Mouse (Mus musculus): ENCODE data around the gene Vcpkmt.
"Not testable (repeated sequence)": the region's sequence is repeated elsewhere in the genome, so short reads cannot be mapped to it uniquely, and the experiment has no call there.

Gene Vcpkmt

DNA sequence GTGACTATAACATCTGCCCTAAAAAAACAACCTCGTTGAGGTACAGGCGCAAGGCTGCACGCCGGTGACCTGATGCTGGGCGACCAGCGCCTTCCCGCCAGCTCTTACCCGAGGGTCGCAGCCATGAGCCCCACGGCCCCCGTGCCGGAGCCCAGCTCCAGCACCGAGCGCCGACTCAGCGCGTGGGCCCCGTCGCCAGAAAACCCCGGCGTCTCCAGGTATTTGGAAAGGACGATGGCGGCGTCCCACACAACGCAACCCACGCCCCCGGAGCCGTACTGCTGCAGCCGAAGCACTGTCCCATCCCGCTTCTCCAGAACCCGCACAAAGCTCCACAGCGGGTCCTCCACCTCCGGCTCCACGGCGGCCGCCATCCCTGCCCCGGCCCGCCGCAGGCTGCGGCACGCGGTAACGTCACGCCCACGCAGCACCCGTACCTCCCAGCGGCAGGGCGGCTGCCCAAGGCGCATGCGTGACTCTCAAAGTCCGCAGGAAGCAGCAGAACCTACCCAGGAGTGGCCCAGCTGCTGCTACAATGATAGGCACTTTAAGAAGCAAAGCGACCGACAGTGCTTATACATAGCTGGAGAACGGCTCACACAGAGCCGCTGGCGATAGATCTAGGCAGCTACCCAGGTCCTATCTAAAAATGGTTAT lies at the start of gene Vcpkmt:
TSS of gene Vcpkmt (minus strand) at position 416 of the 657 bp plus-strand sequence.
- DNase-seq: peak; percentile 88 to 94

DNA sequence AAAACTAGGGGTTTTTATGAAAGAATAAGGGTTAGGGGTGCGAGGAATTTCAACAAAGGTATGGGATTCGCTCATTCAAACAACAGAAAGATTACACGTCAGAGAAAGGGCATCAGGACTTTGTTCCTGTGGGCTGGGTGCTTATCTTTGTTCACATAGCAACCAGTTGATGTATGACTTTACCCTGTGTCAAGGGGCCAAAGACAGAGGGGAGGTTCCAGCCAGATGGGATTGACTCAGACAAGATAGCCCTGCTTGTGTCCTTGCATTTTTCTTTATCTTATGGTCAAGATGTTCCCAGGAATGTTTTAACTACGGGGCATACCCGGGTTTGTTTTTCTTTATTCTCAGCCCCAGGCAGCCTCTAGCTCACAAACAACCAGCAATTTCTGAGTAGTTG lies 35.8 kb upstream of the Vcpkmt start:
- DNase-seq: not testable (repeated sequence)

DNA sequence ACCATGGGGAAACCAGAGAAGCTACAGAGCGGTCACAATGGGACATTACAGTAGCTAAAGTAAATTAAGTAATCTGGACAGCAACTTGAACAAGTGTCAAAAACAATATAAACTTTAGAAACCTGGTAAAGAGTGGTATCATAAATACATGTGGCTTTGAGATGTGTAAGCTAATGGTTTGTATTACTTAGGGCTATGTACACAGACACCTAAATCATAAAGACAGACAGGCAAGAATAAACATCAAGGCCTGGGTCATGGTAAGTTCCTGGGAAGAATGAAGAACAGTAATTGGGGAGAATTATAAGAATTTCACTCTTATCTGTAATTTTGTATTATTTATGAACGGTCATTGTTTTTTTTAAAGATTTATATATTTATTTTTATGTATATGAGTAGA lies 21.5 kb upstream of the Vcpkmt start:
- DNase-seq: no peak

DNA sequence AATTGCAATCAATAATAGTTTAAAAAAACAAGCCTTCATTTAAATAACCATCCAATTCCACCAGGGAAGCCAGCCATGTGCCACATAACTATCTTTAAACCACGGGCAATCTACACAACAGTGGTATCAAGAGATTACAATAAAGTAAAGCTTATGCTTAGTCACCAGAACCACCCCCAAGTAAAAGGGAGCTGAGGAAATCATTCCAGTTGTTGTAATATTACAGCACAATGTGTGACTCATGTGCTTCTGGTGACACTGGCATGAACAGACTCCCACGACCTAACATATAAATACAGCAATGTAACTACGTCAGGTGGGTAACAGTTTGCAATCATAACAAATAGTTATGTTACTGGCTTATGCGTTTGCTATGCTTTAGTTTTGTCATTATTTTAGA lies 14.6 kb upstream of the Vcpkmt start:
- no peak for DNase-seq

GRCm38 (mm10) chr12:69593130-69593529 lies 10.3 kb upstream of the Vcpkmt start:
- DNase-seq: no peak

GRCm38 (mm10) chr12:69583270-69583629 lies 422 bp upstream of the Vcpkmt start:
- no peak for DNase-seq

DNA sequence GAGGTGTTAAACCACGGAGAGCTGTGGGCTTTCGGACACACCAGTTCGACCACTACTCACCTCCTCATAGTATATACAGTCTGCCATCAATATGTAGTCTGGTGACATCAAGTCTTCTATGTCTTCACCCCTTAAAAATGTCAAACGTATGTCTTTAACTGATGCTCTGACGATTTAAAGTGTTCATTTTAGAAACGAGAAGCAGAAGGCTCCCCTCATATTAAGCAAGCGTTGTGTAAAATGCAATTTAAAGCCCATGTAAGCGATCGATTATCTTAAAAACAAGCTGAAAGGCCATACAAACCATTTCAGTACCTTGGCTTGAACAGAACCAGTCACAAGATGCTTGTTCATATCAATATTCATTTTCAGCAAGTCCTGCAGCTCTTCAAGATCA lies 614 bp downstream of the Vcpkmt start:
- DNase-seq: no peak

DNA sequence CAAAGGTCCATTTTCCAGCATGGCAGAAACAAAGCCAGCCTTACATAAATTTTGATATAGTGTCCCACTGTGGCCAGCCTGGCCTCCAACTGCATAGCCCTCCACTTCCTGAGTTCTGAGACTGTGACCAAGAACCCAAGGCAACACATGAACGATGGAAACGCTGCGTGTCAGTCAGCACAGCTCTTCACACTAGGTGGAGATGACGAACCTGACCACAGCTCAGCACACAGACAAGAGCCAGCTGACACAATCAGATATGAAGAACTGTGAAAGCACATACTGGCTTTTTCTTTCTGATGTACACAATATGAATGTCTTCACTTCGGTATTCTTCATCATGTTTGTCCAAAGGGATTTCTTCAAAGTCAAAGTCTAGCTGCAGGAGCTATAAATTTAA lies 3.2 kb downstream of the Vcpkmt start:
- DNase-seq: no peak

- peak in 1 of 2 experiments; percentile 64 for DNase-seq
Observed at GRCm38 (mm10) chr12:69576120-69576627, 6.7 kb downstream of the Vcpkmt start.

DNA sequence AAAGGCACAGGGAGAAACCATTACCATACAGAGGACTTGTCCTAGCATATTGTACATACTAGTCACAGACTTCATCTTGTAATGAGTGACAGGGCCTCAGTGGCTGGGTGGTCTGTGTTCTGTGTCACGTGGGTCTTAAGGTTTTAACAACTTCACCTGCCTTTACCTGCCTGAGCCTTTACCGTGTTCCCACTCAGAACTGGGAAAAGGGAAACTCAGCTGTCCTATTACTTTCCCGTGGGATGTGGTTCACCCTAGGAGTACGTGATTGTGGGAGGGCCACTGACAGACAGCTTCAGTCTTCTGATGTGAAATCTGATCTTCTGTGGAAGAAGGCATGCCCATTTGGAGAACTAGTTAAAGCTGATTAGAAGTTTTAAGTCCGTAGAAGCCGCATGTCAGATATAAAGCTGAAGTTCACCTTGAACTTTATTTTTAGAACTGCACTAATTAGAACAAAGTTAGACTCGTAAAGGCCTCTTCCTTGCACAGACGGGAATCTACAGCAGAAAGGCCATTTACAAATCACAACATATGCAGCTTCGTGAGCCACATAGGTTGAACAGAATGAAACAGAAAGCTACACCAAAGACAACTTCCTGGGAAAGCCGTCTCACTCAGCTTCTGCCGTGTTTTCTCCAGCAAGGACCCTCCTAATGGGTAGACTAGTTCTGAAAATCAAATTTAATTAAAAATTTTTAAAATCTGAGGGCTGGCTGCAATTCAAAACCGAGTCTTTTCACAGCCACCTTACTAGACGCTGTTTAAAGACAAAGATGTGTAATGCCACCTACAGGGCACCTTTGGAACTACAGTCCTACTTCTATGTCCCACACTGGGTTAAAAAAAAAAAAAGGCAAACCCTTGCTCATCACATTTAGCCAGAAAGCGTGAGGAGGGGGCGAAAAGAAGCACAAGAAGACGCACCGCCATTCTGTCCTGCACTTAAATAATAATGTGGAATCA lies 8.6 kb downstream of the Vcpkmt start:
- peak; percentile 76 to 95 for DNase-seq

DNA sequence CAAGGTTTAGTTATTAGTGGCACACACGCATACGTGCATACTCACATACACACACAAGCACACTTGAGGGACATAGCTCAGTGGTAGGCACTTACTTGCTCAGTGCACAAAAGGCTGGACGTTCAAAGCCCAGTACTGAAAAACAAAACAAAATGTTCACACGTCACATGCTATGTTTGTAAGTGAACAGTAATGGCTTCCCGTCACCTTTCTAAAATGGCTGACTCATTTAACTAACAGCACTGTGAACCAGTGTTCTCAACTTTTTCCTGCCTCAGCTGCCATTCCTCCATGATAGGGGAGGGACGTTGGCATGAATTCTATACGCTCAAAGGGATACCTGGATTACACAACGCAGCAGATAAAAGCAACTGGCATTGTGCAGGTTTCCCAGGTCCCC lies 9.6 kb downstream of the Vcpkmt start:
- DNase-seq: no peak

- no peak for DNase-seq
Observed at GRCm38 (mm10) chr12:69569926-69570325, 12.9 kb downstream of the Vcpkmt start.

DNA sequence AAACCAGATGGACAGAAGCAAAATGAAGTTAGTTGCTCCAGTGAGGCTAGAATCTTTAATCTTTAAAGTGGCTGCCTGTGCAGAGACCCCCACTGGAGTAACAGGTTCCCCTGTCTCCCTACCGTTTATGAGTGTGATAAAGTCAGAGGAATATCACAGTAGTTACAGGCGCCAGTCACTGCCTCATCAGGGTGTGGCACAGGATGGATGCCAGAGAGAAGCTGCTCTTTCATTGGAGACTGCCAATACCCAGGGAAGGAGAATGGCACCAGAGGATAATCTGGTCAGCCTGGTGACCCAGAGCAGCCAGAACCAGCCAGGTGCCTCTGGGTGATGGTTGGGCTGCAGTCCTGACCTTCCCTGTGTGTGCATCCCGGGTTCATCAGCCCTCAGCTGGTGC lies 14.6 kb downstream of the Vcpkmt start:
- DNase-seq: no peak

DNA sequence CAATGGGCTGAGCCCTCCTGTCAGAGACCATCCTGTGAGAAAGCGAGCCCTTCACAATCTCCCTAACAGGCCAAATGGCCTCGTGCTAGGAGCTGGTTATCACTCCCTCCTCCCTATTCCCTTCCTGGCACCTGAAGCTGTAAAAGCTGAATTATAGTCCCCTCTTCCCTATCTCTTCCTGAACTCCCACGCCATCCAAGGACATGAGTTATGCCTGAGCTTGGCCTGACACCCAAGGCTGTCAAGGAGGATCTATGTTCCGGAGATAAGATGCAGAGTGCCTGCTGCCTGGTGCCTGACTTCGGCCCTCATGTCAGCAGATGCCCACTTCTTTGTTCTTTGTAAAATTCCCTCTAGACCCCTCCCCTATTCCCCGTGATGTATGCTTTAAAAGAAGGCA lies 21.8 kb downstream of the Vcpkmt start:
- peak in 1 of 2 experiments; percentile 10 for DNase-seq

GRCm38 (mm10) chr12:69556221-69556861 lies 26.5 kb downstream of the Vcpkmt start:
- DNase-seq: peak; percentile 29 to 73

DNA sequence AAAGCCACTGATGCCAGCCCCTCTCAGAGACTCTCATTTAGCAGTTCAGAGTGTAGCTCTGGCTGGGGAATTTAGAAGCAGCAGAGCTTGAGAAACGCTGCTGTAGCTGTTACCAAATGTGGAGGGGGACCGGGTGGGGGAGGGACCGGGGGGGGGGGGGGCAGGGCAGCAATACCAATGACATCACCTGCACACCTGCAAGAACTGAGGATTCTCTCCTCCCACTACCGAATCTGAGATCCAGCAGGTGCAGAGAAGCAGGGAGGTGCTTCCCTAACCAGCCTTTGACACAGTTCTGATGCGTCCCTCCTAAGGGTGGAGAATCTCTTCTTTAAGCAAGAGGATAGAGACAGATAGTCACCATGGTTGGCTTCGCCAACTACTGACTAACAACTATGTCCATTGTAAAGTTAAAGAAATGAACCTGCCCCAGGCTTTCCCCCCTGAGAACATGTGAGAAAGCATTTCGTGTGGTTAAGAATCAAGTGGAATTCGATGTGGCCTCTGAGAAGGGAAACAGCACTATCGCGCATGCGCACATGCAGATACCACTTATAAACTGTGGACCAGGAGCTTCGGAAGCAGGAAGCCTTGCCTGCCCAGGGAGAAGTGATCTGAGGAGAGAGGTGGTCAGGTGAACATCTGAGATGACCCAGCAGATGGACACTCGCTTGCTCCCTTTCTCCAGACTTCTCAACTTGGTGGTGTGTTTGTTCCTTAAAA lies 37.2 kb downstream of the Vcpkmt start:
- peak in 1 of 2 experiments; percentile 14 for DNase-seq

GRCm38 (mm10) chr12:69544994-69545393 lies 37.8 kb downstream of the Vcpkmt start:
- DNase-seq: peak in 1 of 2 experiments; percentile 22

DNA sequence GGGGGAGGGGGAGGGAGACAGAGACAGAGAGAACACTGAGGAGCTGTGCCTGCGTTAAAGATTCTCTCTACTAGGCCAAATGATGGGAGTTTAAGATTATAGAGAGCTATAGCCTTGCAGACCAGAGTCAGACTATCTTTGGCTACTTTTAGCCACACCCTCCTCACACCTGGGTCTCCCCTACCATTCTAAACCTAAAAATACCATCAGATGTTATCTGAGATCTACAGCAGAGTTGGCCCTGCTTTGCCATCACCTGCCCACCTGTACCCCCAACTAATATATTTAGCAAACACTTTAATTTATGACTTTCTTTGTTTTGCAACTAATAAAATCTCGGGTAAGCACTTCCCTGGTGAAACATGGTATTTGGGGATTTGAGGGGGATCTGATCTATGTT lies 38.3 kb downstream of the Vcpkmt start:
- no peak for DNase-seq

- no peak for DNase-seq
Observed at GRCm38 (mm10) chr12:69542376-69542775, 40.5 kb downstream of the Vcpkmt start.

DNA sequence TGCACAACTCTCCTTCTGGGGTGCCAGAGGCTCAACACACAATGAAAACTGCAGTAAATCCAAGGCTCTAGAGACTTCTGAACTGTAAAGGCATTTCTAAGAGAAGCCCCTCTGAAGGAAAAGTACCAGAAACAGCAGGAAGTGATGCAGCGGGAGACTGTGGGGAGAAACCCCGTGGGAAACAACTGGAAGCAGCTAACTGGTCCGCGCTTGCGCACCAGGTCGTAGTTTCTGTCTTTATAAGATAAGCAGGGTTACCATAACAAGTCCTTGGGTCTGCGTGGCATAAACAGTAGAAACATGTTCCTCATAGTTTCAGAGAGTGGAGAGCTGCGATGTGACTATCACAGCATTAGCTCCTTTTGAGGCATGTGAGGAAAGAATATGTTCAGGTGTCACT lies 41.2 kb downstream of the Vcpkmt start:
- DNase-seq: peak; percentile 12 to 43

DNA sequence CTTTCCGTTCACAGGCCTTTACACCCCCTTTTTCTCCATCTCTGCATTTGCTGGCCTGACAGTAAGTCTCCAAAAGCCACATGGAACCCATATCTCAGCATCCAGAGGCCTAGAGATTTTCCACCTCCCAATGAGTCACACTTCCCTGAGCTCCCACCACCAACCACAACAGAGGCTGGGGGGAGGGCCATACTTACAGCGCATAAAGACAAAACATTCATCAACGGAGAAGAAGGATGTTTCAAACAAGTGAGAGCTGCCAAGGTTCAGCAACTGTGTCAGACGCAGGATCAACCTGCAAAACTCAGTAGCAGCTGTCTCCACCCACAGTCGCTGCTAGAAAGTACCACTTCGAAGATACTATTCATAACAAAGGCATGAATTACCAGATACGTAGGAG lies 43.5 kb downstream of the Vcpkmt start:
- no peak for DNase-seq

DNA sequence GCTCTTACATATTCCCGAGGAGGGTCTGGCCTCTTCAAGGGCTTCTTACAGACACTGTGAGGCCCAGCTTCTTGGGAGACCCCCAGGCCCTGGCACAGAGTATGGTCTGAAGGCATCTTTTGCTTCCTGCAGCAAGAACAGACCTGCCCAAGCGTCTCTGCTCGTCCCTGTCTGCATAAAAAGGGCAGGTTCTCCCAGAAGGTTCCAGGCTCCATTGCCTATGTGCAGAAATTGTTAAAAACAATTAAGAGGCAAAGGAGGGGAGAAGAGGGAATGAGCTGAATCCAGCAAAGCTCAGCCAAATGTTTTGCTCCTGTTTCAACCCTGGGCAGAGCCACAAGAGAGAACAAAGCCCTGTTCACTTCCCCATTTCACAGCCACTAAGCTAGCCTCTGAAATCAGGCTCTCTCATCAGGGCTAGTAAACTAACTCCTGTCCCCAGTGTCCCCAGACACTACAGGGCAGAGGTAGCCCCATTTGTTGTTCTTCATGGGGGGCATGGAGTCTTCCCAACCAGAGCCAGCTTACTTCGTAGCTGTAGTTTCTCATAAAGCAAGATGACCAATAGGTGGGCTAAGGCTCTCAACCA lies 44.4 kb downstream of the Vcpkmt start:
- no peak for DNase-seq

Measured in kidney, postnatal 25 days (tissue).